Mouse (Mus musculus) heart, postnatal 0 days (tissue): Measurements from ENCODE around the gene Kcnj12.

Experiments
- CTCF ChIP-seq: IDR thresholded peaks from 2 replicates; pipeline ENCODE4 v1.5.1; 2016; ENCODE audit warnings: antibody characterized with exemption, control low read depth, low read depth
- EP300 ChIP-seq: IDR thresholded peaks from 2 replicates; pipeline ENCODE4 v1.6.1; 2016; ENCODE audit warnings: antibody characterized with exemption, low read depth

DNA sequence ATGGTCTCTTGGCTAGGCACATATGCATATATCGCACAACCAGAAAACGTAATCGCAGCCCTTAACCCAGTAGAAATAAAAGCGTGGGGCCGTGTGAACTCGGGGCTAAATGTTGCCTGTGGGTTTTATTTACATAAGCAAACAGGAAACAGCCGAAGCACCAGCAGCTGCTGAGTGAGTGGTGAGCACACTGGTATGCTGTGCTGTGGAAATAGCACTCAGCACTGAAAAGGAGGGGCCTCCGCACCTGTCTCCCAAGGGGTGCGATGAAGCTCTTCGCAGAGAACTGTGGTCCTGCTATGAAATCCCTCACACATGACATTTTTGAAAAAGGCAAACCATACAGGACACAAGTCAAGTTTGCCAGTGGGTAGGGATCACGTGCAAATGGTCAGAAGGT, 47.3 kb upstream of the Kcnj12 start:
- no peak for TF ChIP-seq CTCF
- TF ChIP-seq EP300: no peak
